Mouse (Mus musculus): ENCODE measurements around the gene Zbtb20. TPM values are rescaled to one million over a fixed set of nuclear protein-coding genes. Genes with fewer than 3 reads are reported as not detected.

Zbtb20 gene
- total and polyA plus RNA-seq, 3 experiments, result 1.8 to 18.1 (median 6.6) TPM

GRCm38 (mm10) chr16:42876021-42877000 lies 630 bp downstream of the Zbtb20 start:
- no peaks in the 10 kb centered on the region for H3K36me3 ChIP-seq (replicated peaks)
- ATAC-seq (ENCODE audit: extremely low read depth, insufficient number of reproducible peaks, low FRiP score, poor library complexity, severe bottlenecking), result 0 out of 2 replicates have a peak, but pooled peaks have one; percentile 0
- peaks cover 16% of the 10 kb centered on the region for H3K4me1 ChIP-seq (ENCODE audit: insufficient read depth, low read depth, low read length)
- no peaks in the 10 kb centered on the region for H3K27me3 ChIP-seq (ENCODE audit: insufficient read depth, low read length)
- H3K9me3 ChIP-seq (replicated peaks), result no peaks in the 10 kb centered on the region
- TF ChIP-seq GATA1 (IDR thresholded peaks at IDR 0.05; ENCODE audit: borderline replicate concordance, low read length), result no peak
- no peak for TF ChIP-seq CTCF (IDR thresholded peaks at IDR 0.05; ENCODE audit: low read depth, low read length)
- TF ChIP-seq GATA2 (IDR thresholded peaks at IDR 0.05; ENCODE audit: borderline replicate concordance, low read depth, low read length), result no peak
- no peak for TF ChIP-seq POLR2AphosphoS5 (IDR thresholded peaks at IDR 0.05; ENCODE audit: insufficient replicate concordance, low read depth, low read length)
- no peak for TF ChIP-seq TAL1 (conservative IDR thresholded peaks at IDR 0.05; ENCODE audit: low read depth, low read length)
- peak overlapping the region; percentile 74 for H3K4me3 ChIP-seq (ENCODE audit: low read depth, low read length)
- DNase-seq (ENCODE audit: low spot score), result peak; percentile 53

- no peaks in the 10 kb centered on the region for H3K27me3 ChIP-seq (ENCODE audit: insufficient read depth, low read length)
- H3K4me1 ChIP-seq (ENCODE audit: insufficient read depth, low read depth, low read length), result peaks cover 11% of the 10 kb centered on the region
- H3K4me3 ChIP-seq (ENCODE audit: low read depth, low read length), result no peak overlapping the region
- no peaks in the 10 kb centered on the region for H3K36me3 ChIP-seq (replicated peaks)
- TF ChIP-seq GATA2 (IDR thresholded peaks at IDR 0.05; ENCODE audit: borderline replicate concordance, low read depth, low read length) (no peak), TAL1 (conservative IDR thresholded peaks at IDR 0.05; ENCODE audit: low read depth, low read length) (no peak)
- ATAC-seq (ENCODE audit: extremely low read depth, insufficient number of reproducible peaks, low FRiP score, poor library complexity, severe bottlenecking), result no peak
- H3K9me3 ChIP-seq (replicated peaks), result no peaks in the 10 kb centered on the region
- no peak for DNase-seq (ENCODE audit: low spot score)
Measured at GRCm38 (mm10) chr16:42880046-42880445, 4.4 kb downstream of the Zbtb20 start.

GRCm38 (mm10) chr16:42885538-42885937 lies 9.9 kb downstream of the Zbtb20 start:
- Histone ChIP-seq H3K9me3 (replicated peaks) (no peaks in the 10 kb centered on the region), H3K27me3 (ENCODE audit: insufficient read depth, low read length) (no peaks in the 10 kb centered on the region), H3K36me3 (replicated peaks) (no peaks in the 10 kb centered on the region), H3K4me3 (ENCODE audit: low read depth, low read length) (no peak overlapping the region), H3K4me1 (ENCODE audit: insufficient read depth, low read depth, low read length) (0 out of 2 replicates have a peak, but pooled peaks cover 2% of the 10 kb centered on the region)
- no peak for ATAC-seq (ENCODE audit: extremely low read depth, insufficient number of reproducible peaks, low FRiP score, poor library complexity, severe bottlenecking)
- DNase-seq (ENCODE audit: low spot score), result no peak
- no peak for TF ChIP-seq CTCF (IDR thresholded peaks at IDR 0.05; ENCODE audit: low read depth, low read length)
- TF ChIP-seq TAL1 (conservative IDR thresholded peaks at IDR 0.05; ENCODE audit: low read depth, low read length), result no peak
- no peak for TF ChIP-seq POLR2AphosphoS5 (IDR thresholded peaks at IDR 0.05; ENCODE audit: insufficient replicate concordance, low read depth, low read length)
- TF ChIP-seq GATA2 (IDR thresholded peaks at IDR 0.05; ENCODE audit: borderline replicate concordance, low read depth, low read length), result no peak

DNA sequence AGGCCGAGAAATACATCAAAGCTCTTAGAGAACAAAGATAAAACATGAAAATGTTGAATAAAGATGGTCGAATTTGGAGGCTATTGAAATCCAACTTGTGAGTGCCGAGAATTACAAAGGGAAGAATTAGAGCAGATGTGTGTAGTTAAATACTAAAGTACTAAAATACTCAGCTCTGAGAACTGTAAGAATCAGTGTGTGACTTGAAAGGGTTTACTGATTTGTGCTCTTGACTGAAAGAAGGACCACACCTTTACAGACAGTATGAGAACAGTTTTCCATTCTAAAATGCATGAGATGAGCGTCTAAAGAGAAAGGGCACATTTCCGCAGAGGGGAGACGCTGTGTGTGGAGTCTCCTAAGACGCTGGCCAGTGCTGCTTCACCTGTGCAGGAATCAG lies 10.3 kb downstream of the Zbtb20 start:
- H3K9me3 ChIP-seq (replicated peaks), result no peaks in the 10 kb centered on the region
- ATAC-seq (ENCODE audit: extremely low read depth, insufficient number of reproducible peaks, low FRiP score, poor library complexity, severe bottlenecking) (no peak), DNase-seq (ENCODE audit: low spot score) (no peak)
- TF ChIP-seq TAL1 (conservative IDR thresholded peaks at IDR 0.05; ENCODE audit: low read depth, low read length) (no peak), POLR2AphosphoS5 (IDR thresholded peaks at IDR 0.05; ENCODE audit: insufficient replicate concordance, low read depth, low read length) (no peak), GATA2 (IDR thresholded peaks at IDR 0.05; ENCODE audit: borderline replicate concordance, low read depth, low read length) (no peak), GATA1 (IDR thresholded peaks at IDR 0.05; ENCODE audit: borderline replicate concordance, low read length) (no peak), CTCF (IDR thresholded peaks at IDR 0.05; ENCODE audit: low read depth, low read length) (no peak)
- 0 out of 2 replicates have a peak, but pooled peaks cover 2% of the 10 kb centered on the region for H3K4me1 ChIP-seq (ENCODE audit: insufficient read depth, low read depth, low read length)
- no peaks in the 10 kb centered on the region for H3K27me3 ChIP-seq (ENCODE audit: insufficient read depth, low read length)
- no peaks in the 10 kb centered on the region for H3K36me3 ChIP-seq (replicated peaks)
- no peak overlapping the region for H3K4me3 ChIP-seq (ENCODE audit: low read depth, low read length)

DNA sequence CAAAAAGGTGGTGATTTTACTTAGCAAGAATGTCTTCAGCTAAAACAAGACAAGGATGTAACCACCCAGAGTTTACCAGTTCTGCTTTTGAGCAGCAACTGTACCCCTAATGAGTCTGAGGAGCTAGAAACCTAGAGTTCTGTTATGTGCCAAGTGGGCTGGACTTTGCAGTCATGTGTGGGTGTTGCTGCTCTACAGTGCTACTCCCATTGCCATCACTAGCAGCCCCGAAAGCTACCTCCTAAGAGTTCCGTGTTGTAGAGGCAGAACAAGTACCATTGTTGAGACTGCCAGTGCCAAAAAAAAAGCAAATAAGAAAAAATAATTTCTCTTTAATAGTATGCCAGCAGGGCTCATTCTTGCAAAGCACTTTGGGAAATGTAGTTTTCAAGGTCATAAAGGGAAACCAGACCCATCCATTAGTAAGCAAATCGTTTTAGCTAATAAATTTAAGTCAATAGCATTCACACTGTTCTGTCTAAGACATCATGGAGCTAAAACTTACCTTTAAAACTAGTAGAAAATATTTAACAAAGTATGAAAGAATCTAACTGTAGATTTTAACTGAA lies 21.5 kb downstream of the Zbtb20 start:
- TF ChIP-seq TAL1 (conservative IDR thresholded peaks at IDR 0.05; ENCODE audit: low read depth, low read length) (no peak), GATA2 (IDR thresholded peaks at IDR 0.05; ENCODE audit: borderline replicate concordance, low read depth, low read length) (no peak), CTCF (IDR thresholded peaks at IDR 0.05; ENCODE audit: low read depth, low read length) (no peak), POLR2AphosphoS5 (IDR thresholded peaks at IDR 0.05; ENCODE audit: insufficient replicate concordance, low read depth, low read length) (no peak), GATA1 (IDR thresholded peaks at IDR 0.05; ENCODE audit: borderline replicate concordance, low read length) (no peak)
- ATAC-seq (ENCODE audit: extremely low read depth, insufficient number of reproducible peaks, low FRiP score, poor library complexity, severe bottlenecking), result no peak
- Histone ChIP-seq H3K9me3 (replicated peaks) (no peaks in the 10 kb centered on the region), H3K27me3 (ENCODE audit: insufficient read depth, low read length) (no peaks in the 10 kb centered on the region), H3K36me3 (replicated peaks) (no peaks in the 10 kb centered on the region), H3K4me3 (ENCODE audit: low read depth, low read length) (no peak overlapping the region), H3K4me1 (ENCODE audit: insufficient read depth, low read depth, low read length) (no peaks in the 10 kb centered on the region)
- no peak for DNase-seq (ENCODE audit: low spot score)

DNA sequence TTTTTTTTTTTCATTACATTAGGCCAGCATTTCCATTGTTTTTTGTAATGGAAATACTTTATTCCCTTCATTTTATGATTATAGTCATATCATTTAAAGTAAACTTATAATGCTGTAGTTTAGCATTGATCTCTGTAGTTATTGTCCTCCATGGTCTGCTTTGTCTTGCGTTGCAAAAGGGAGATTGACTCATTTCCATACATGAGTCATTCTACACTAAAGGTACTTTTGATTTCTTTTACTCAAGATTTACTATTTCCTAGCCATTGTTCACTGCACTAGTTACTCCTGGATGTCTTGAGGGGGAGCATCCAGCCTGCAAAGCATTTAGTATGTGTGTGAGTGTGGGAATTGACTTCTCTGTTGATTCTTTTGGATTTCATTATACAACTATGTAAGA lies 24.6 kb downstream of the Zbtb20 start:
- DNase-seq (ENCODE audit: low spot score), result no peak
- Histone ChIP-seq H3K4me3 (ENCODE audit: low read depth, low read length) (no peak overlapping the region), H3K27me3 (ENCODE audit: insufficient read depth, low read length) (no peaks in the 10 kb centered on the region), H3K9me3 (replicated peaks) (no peaks in the 10 kb centered on the region), H3K36me3 (replicated peaks) (no peaks in the 10 kb centered on the region), H3K4me1 (ENCODE audit: insufficient read depth, low read depth, low read length) (no peaks in the 10 kb centered on the region)
- no peak for TF ChIP-seq CTCF (IDR thresholded peaks at IDR 0.05; ENCODE audit: low read depth, low read length)
- TF ChIP-seq POLR2AphosphoS5 (IDR thresholded peaks at IDR 0.05; ENCODE audit: insufficient replicate concordance, low read depth, low read length), result no peak
- TF ChIP-seq TAL1 (conservative IDR thresholded peaks at IDR 0.05; ENCODE audit: low read depth, low read length), result no peak
- TF ChIP-seq GATA2 (IDR thresholded peaks at IDR 0.05; ENCODE audit: borderline replicate concordance, low read depth, low read length), result no peak
- TF ChIP-seq GATA1 (IDR thresholded peaks at IDR 0.05; ENCODE audit: borderline replicate concordance, low read length), result no peak
- ATAC-seq (ENCODE audit: extremely low read depth, insufficient number of reproducible peaks, low FRiP score, poor library complexity, severe bottlenecking), result no peak

Measured in G1E (cell line).